Mouse (Mus musculus): Measurements from ENCODE around the gene Dmac2.

DNA sequence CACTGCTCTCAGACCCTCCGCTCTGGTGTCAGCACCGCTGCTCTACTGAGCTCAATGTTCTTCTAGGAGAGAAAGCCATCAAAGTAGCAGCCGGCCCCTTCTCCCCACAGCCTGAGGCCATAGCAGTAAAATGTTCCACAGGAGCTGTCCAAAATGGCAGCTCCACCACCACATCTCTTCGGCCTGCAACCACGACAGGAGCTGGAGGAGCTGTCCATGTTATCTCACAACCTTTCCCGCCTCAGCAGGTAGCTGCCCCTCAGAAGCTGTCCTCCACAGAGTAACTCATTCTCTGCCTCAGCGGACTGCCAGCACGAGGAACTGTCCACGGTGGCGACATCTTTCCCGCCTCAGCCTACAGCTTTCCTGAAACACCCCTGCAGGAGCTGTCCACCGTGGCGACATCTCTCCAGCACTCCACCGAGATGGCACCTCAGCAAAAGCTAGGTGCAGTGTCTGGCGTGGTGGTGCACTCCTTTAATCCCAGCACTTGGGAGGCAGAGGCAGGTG lies 36.9 kb upstream of the Dmac2 start:
- TF ChIP-seq CTCF (IDR thresholded peaks at IDR 0.05; ENCODE audit: borderline replicate concordance, insufficient read depth, low read length) (no peak), POLR2A (IDR thresholded peaks at IDR 0.05; ENCODE audit: low read depth, low read length) (no peak)
